Mouse (Mus musculus) kidney, postnatal 0 days (tissue): ENCODE measurements around the gene Erg. TPM values are rescaled to one million over a fixed set of nuclear protein-coding genes. Genes with fewer than 3 reads are reported as not detected.

Experiments used
- ATAC-seq: fragments of 200-750 bp; cut with Nextera tagmentation; replicated peaks from 2 replicates; pipeline ENCODE4 v1.8.0; 2017; ENCODE audit warnings: low read depth, moderate number of reproducible peaks, moderate TSS enrichment, moderate library complexity; ENCODE audit not compliant: low FRiP score
- DNase-seq: peaks from one replicate; pipeline ENCODE4 v3.0.0-alpha.2; 2016; ENCODE audit warnings: low spot score
- H3K27ac ChIP-seq: fragments of 300-500 bp; sonication (generic); 2 replicates; pipeline ENCODE4 v1.5.1; 2014; ENCODE audit warnings: mild to moderate bottlenecking
- H3K27me3 ChIP-seq: fragments of 300-500 bp; sonication (generic); 2 replicates; pipeline ENCODE4 v1.6.1; 2014; ENCODE audit warnings: low read length, mixed read lengths; ENCODE audit not compliant: insufficient read depth
- H3K36me3 ChIP-seq: fragments of 300-500 bp; sonication (generic); 2 replicates; pipeline ENCODE4 v1.6.1; 2014; ENCODE audit warnings: low read length, mixed read lengths; ENCODE audit not compliant: insufficient read depth
- H3K4me1 ChIP-seq: fragments of 300-500 bp; sonication (generic); replicated peaks from 2 replicates; pipeline ENCODE4 v1.6.1; 2014; ENCODE audit warnings: antibody characterized with exemption, low read length, mixed read lengths; ENCODE audit not compliant: insufficient read depth
- H3K4me2 ChIP-seq: fragments of 300-500 bp; sonication (generic); 2 replicates; pipeline ENCODE4 v1.6.1; 2014; ENCODE audit warnings: mild to moderate bottlenecking, low read length, moderate library complexity, mixed read lengths
- H3K4me3 ChIP-seq: fragments of 300-500 bp; sonication (generic); replicated peaks from 2 replicates; pipeline ENCODE4 v1.5.1; 2014; ENCODE audit warnings: low read depth, low read length
- H3K9ac ChIP-seq: fragments of 300-500 bp; sonication (generic); 2 replicates; pipeline ENCODE4 v1.6.1; 2014; ENCODE audit warnings: low read depth, low read length
- H3K9me3 ChIP-seq: fragments of 300-500 bp; sonication (generic); replicated peaks from 2 replicates; pipeline ENCODE4 v1.6.1; 2016; ENCODE audit warnings: low read length, inconsistent platforms, mixed read lengths
- CTCF ChIP-seq: IDR thresholded peaks from 2 replicates; pipeline ENCODE4 v1.5.1; 2016; ENCODE audit warnings: antibody characterized with exemption, low read depth, mild to moderate bottlenecking, moderate library complexity
- WGBS: fragments of 180-500 bp; shearing (Covaris S2); extraction: QIAGEN DNeasy Blood & Tissue Kit; methylation state at CpG from one replicate; pipeline ENCODE4 v1.1.7; 2014; 5-methylcytosine and 5-hydroxymethylcytosine counted together
- polyA plus RNA-seq: library from polyadenylated mRNA; unstranded; fragments of >200 nt; fragmentation: Nextera tagmentation; extraction: Ambion mirVana; gene quantifications from 2 replicates; pipeline ENCODE4 v1.2.1, GENCODE M21; 2015

Erg gene
- polyA plus RNA-seq, 1 experiment from 2014 or later = 6.4 TPM

- H3K4me1 ChIP-seq = no peaks in the 10 kb centered on the region
- DNase-seq (peak; percentile 29), ATAC-seq (no peak)
- H3K27me3 ChIP-seq = no peaks in the 10 kb centered on the region
- H3K4me3 ChIP-seq = no peak overlapping the region
- peak; percentile 72 for TF ChIP-seq CTCF
- H3K9me3 ChIP-seq = no peaks in the 10 kb centered on the region
- H3K36me3 ChIP-seq = no peaks in the 10 kb centered on the region
- no peak overlapping the region for H3K4me2 ChIP-seq
- H3K9ac ChIP-seq = no peak overlapping the region
- 14% methylated on average over 1 of the region's 1 CpGs for WGBS
- H3K27ac ChIP-seq = no peak overlapping the region
Observed at GRCm38 (mm10) chr16:95570616-95571015, 15.8 kb downstream of the Erg start.

DNA sequence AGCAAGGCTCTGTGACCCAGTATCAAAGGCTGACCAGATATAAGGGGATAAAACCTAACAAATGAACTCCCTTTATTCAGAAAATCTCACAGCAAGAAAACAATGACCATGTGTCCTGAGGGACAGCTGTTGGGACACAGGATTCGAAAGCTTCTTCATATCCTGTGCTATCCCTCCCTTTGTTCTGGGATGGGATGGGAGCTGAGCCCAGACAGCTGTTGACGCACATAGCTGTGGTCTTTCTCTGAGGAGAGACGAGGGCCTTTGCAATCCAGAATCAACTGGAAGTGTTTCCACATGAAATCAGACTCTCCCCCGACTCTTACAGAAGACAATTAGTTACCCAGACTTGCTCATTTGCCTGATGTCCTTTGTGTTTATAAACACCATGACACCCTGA, 29.6 kb downstream of the Erg start:
- H3K4me2 ChIP-seq = no peak overlapping the region
- ATAC-seq (no peak), DNase-seq (no peak)
- no peak overlapping the region for H3K4me3 ChIP-seq
- TF ChIP-seq CTCF = no peak
- WGBS = 76% methylated on average over 4 of the region's 4 CpGs
- no peaks in the 10 kb centered on the region for H3K27me3 ChIP-seq
- no peaks in the 10 kb centered on the region for H3K36me3 ChIP-seq
- no peak overlapping the region for H3K27ac ChIP-seq
- H3K9me3 ChIP-seq = no peaks in the 10 kb centered on the region
- no peaks in the 10 kb centered on the region for H3K4me1 ChIP-seq
- H3K9ac ChIP-seq = no peak overlapping the region

- Histone ChIP-seq H3K27me3 (no peaks in the 10 kb centered on the region), H3K9ac (no peak overlapping the region), H3K9me3 (no peaks in the 10 kb centered on the region), H3K4me2 (no peak overlapping the region), H3K27ac (no peak overlapping the region), H3K4me1 (no peaks in the 10 kb centered on the region), H3K4me3 (no peak overlapping the region), H3K36me3 (no peaks in the 10 kb centered on the region)
- DNase-seq (no peak), ATAC-seq (no peak)
- WGBS = 84% methylated on average over 2 of the region's 2 CpGs
- no peak for TF ChIP-seq CTCF
Observed at GRCm38 (mm10) chr16:95553136-95553535, 33.3 kb downstream of the Erg start.

GRCm38 (mm10) chr16:95552495-95552894, 33.9 kb downstream of the Erg start:
- no peak overlapping the region for H3K4me2 ChIP-seq
- ATAC-seq = no peak
- TF ChIP-seq CTCF = no peak
- H3K4me1 ChIP-seq = no peaks in the 10 kb centered on the region
- no peak overlapping the region for H3K4me3 ChIP-seq
- H3K36me3 ChIP-seq = no peaks in the 10 kb centered on the region
- no peaks in the 10 kb centered on the region for H3K9me3 ChIP-seq
- DNase-seq = no peak
- H3K9ac ChIP-seq = no peak overlapping the region
- no peak overlapping the region for H3K27ac ChIP-seq
- no peaks in the 10 kb centered on the region for H3K27me3 ChIP-seq
- 32% methylated on average over 16 of the region's 16 CpGs for WGBS

DNA sequence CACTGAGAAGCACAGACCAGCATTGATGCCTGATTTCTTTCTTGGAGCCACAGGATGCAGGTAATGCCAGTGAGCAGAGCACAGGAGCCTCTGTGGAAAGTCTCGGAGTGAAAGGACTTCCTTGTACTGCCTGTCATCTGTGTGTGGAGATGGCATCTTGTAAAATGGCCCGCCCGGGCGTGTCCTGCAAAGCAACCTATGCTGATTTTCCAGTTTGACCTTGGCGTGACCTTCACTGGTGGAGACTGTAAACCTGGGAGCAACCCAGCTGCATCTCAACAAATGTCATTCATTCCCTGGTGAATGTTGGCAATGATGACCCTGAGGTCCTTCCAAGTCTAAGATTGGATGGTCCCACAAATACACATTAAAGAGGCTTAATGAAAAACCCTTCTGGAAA, 35.9 kb downstream of the Erg start:
- WGBS = 77% methylated on average over 5 of the region's 5 CpGs
- H3K27ac ChIP-seq = no peak overlapping the region
- ATAC-seq = no peak

GRCm38 (mm10) chr16:95544753-95545152, 41.6 kb downstream of the Erg start:
- DNase-seq = no peak
- WGBS = 89% methylated on average over 5 of the region's 5 CpGs

More for the DNA sequence above, 35.9 kb downstream of the Erg start:
- Histone ChIP-seq H3K4me3 (no peak overlapping the region), H3K4me1 (no peaks in the 10 kb centered on the region), H3K27me3 (no peaks in the 10 kb centered on the region), H3K9ac (no peak overlapping the region), H3K36me3 (no peaks in the 10 kb centered on the region), H3K9me3 (no peaks in the 10 kb centered on the region), H3K4me2 (no peak overlapping the region)
- no peak for DNase-seq
- no peak for TF ChIP-seq CTCF

GRCm38 (mm10) chr16:95543471-95543870, 42.9 kb downstream of the Erg start:
- Histone ChIP-seq H3K36me3 (no peaks in the 10 kb centered on the region), H3K27ac (no peak overlapping the region), H3K27me3 (no peaks in the 10 kb centered on the region), H3K4me3 (no peak overlapping the region), H3K9ac (no peak overlapping the region), H3K4me1 (no peaks in the 10 kb centered on the region), H3K9me3 (no peaks in the 10 kb centered on the region), H3K4me2 (no peak overlapping the region)
- DNase-seq = no peak
- ATAC-seq = no peak
- TF ChIP-seq CTCF = no peak
- 91% methylated on average over 12 of the region's 12 CpGs for WGBS

More at GRCm38 (mm10) chr16:95544753-95545152, 41.6 kb downstream of the Erg start:
- no peak overlapping the region for H3K27ac ChIP-seq
- no peaks in the 10 kb centered on the region for H3K27me3 ChIP-seq
- no peaks in the 10 kb centered on the region for H3K4me1 ChIP-seq
- no peak for ATAC-seq
- H3K9ac ChIP-seq = no peak overlapping the region
- no peak overlapping the region for H3K4me2 ChIP-seq
- H3K36me3 ChIP-seq = no peaks in the 10 kb centered on the region
- H3K9me3 ChIP-seq = no peaks in the 10 kb centered on the region
- no peak for TF ChIP-seq CTCF
- no peak overlapping the region for H3K4me3 ChIP-seq
